Mouse (Mus musculus) T-helper 17 cell (primary cell): ENCODE measurements at regions not wholly inside any gene's neighbourhood (a gene's known extent, or its start where the extent isn't known, plus 50 kb on each side); places are given as distances from the start of the nearest gene placed in this dataset.

ENCODE experiments used
- in situ Hi-C, 2 experiments: fragments of 300-600 bp; cut with MboI, MseI; formaldehyde crosslinking; loops; 1 replicate in 1 of 2; 2 replicates in 1 of 2; pipeline ENCODE4 v1.15.1; 2025; ENCODE audit warnings: high pct_unique_total_duplicates in 2 of 2

- in situ Hi-C loops = no loop called here
Measured at GRCm38 (mm10) chr3:115766153-115766552, 51.3 kb upstream of the S1pr1 start.

GRCm38 (mm10) chr3:115768290-115768689 is 53.4 kb upstream of the S1pr1 start:
- in situ Hi-C loops = no loop called here

- in situ Hi-C loops = no loop called here
Measured at GRCm38 (mm10) chr3:115768761-115769530, 54.1 kb upstream of the S1pr1 start.

GRCm38 (mm10) chr3:115772676-115773075 is 57.8 kb upstream of the S1pr1 start:
- in situ Hi-C loops = no loop called here

- in situ Hi-C loops = no loop called here
Measured at GRCm38 (mm10) chr3:115774321-115774720, 59.4 kb upstream of the S1pr1 start.

- in situ Hi-C loops = no loop called here
Measured at GRCm38 (mm10) chr3:115774723-115775122, 59.9 kb upstream of the S1pr1 start.

GRCm38 (mm10) chr3:115779144-115779890 is 64.4 kb upstream of the S1pr1 start:
- in situ Hi-C loops = no loop called here

GRCm38 (mm10) chr3:115779906-115780305 is 65.0 kb upstream of the S1pr1 start:
- in situ Hi-C loops = no loop called here

GRCm38 (mm10) chr3:115782726-115783125 is 67.9 kb upstream of the S1pr1 start:
- in situ Hi-C loops = no loop called here

- in situ Hi-C loops = no loop called here
Measured at GRCm38 (mm10) chr3:115787360-115787759, 72.5 kb upstream of the S1pr1 start.

- in situ Hi-C loops = no loop called here
Measured at GRCm38 (mm10) chr3:115788525-115788924, 73.7 kb upstream of the S1pr1 start.

GRCm38 (mm10) chr3:115789063-115789462 is 74.2 kb upstream of the S1pr1 start:
- in situ Hi-C loops = no loop called here

GRCm38 (mm10) chr3:115792606-115793005 is 77.7 kb upstream of the S1pr1 start:
- in situ Hi-C loops = loop anchor here in 1 of 2 experiments (5.0 kb wide), 1 partner anchor 80 kb away; no protein-coding TSS in a partner anchor

GRCm38 (mm10) chr3:115793344-115794059 is 78.6 kb upstream of the S1pr1 start:
- in situ Hi-C loops = loop anchor here in 1 of 2 experiments (5.0 kb wide), 1 partner anchor 81 kb away; no protein-coding TSS in a partner anchor

- in situ Hi-C loops = loop anchor here in 1 of 2 experiments (5.0 kb wide), 2 partner anchors 82 to 88 kb away; partner anchors contain the start of genes Dph5 and S1pr1
Measured at GRCm38 (mm10) chr3:115799326-115799725, 84.5 kb upstream of the S1pr1 start.

- in situ Hi-C loops = loop anchor here in 1 of 2 experiments (5.0 kb wide), 2 partner anchors 83 to 87 kb away; partner anchors contain the start of genes Dph5 and S1pr1
Measured at GRCm38 (mm10) chr3:115799981-115800380, 85.1 kb upstream of the S1pr1 start.

- in situ Hi-C loops = no loop called here
Measured at GRCm38 (mm10) chr3:115800873-115801272, 86.0 kb upstream of the S1pr1 start.

GRCm38 (mm10) chr3:115801581-115802200 is 85.9 kb upstream of the Dph5 start:
- in situ Hi-C loops = no loop called here

- in situ Hi-C loops = no loop called here
Measured at GRCm38 (mm10) chr3:115804616-115805015, 83.0 kb upstream of the Dph5 start.

GRCm38 (mm10) chr3:115807032-115807431 is 80.6 kb upstream of the Dph5 start:
- in situ Hi-C loops = no loop called here

GRCm38 (mm10) chr3:115815168-115815567 is 72.5 kb upstream of the Dph5 start:
- in situ Hi-C loops = loop anchor here in 1 of 2 experiments (5.0 kb wide), 1 partner anchor 103 kb away; no protein-coding TSS in a partner anchor
